Mouse (Mus musculus) frontal cortex, postnatal 14 days (tissue): ENCODE data around the gene Urb2.
A peak's percentile ranks its signal among the peaks of the same experiment; 100 is the strongest.
"Not testable (repeated sequence)": the region's sequence is repeated elsewhere in the genome, so short reads cannot be mapped to it uniquely, and the experiment has no call there.

Experiments used
- DNase-seq, 2 experiments: peaks; one replicate each; pipeline ENCODE4 v3.0.0; 2022; ENCODE audit warnings: low spot score in 2 of 2

Gene Urb2

GRCm38 (mm10) chr8:124014299-124014698, 7.0 kb upstream of the Urb2 start:
- DNase-seq: not testable (repeated sequence)

DNA sequence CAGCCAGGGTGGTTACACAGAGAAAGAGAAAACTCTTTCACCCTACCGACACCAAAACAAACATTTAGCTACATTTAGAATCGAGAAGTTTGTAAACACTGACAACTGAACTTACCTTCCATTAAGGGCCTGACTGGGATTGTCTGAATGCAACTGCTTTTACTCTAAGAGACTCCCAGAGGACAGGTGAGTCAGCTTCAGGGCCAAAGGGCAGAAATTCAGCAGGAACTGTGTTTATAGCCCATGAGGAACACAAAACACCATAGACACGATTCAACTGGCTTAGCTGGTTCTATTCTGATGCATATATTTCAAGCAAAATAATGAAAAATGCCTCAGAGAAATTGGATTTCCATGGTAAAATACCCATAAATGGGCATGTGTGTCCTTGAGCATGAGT, 6.6 kb upstream of the Urb2 start:
- DNase-seq: no peak

GRCm38 (mm10) chr8:124019782-124020181, 1.5 kb upstream of the Urb2 start:
- no peak for DNase-seq

GRCm38 (mm10) chr8:124020439-124021236, 670 bp upstream of the Urb2 start:
- peak in 1 of 2 experiments; percentile 9 for DNase-seq

DNA sequence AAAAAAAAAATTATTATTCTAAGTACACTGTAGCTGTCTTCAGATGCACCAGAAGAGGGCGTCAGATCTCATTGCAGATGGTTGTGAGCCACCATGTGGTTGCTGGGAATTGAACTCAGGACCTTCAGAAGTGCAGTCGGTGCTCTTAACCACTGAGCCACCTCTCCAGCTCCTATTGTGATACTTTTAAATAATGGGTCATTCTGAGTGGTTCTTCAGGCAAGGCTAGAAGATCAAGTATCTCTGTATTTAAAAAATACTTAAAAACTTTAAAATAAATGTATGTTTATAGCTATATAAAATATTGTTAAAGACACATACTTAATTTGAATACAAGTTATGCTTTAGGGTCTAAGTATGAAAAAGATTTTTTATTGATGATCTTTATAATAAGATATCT, 5.0 kb downstream of the Urb2 start:
- DNase-seq: not testable (repeated sequence)

- no peak for DNase-seq
Observed at GRCm38 (mm10) chr8:124027831-124028230, 6.5 kb downstream of the Urb2 start.

DNA sequence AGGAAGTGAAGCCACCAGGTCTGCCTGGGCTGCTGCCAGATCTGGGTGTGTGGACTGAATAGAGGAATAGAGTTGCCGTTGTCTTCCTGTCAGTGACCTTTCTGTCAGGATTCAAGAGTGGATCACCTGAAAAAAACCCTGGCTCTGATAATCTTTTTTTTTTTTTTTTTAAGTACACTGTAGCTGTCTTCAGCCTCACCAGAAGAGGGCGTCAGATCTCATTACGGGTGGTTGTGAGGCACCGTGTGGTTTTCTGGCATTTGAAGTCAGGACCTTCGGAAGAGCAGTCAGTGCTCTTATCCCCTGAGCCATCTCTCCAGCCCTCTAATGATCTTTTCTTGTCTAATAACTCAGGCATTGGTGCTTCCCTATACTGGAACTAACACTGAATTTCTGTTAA, 12.1 kb downstream of the Urb2 start:
- DNase-seq: no peak

- DNase-seq: no peak
Observed at GRCm38 (mm10) chr8:124038121-124038520, 16.8 kb downstream of the Urb2 start.

GRCm38 (mm10) chr8:124039351-124039750, 18.0 kb downstream of the Urb2 start:
- DNase-seq: no peak

DNA sequence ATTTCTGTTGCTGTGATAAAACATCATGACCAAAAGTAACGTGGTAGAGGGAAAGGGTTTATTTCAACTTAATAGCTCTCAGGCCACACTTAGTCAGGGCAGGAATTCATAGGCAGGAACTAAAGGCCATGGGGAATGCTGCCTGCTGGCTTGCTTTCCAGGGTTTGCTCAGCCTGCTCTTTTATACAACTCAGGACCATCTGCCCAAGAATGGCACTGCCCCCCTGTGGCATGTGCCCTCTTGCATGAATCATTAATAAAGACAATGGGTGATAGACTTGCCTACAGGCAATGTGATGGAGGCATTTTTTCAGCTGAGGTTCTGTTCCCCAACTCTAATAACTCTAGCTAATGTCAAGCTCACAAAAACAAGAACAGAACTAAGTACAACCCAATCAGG, 20.9 kb downstream of the Urb2 start:
- no peak for DNase-seq

GRCm38 (mm10) chr8:124044421-124044820, 23.1 kb downstream of the Urb2 start:
- DNase-seq: no peak

DNA sequence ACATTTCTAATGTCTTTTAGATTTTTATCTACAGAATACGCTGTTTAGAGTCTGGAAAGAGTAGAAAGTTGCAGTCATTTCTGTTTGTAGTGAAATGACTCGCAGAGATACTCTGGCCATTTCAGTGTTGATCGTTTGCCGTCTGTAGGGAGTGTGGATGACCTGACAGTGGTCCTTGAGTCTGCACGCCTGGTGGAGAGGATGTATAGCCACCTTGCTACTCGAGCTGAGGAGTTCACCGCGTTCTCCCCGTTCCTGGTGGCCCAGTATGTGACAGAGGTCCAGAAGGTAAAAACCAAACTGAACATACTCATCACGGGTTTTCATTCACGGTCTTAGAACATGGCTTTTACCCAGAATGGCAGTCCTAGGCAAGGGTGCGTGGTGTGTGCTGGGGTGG, 23.6 kb downstream of the Urb2 start:
- DNase-seq: no peak

DNA sequence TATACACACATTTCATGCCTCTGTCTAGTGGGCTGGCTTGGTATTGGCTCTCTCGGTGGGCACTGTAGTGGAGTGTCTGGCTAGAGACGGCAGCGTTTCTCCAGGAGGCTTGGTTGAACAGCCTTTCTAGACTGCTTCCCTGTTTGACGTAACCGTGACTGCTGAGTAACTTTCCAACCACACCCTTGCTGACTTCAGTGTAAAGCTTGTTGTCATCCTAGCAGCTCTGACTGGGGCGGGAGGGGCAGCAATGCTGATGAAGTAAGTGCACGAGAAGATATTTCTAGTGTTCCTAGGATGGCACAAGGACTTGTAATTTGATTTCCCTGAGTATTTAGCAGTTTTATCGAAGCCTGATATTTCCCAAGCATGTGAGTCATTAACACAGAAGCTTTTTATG, 24.5 kb downstream of the Urb2 start:
- no peak for DNase-seq

DNA sequence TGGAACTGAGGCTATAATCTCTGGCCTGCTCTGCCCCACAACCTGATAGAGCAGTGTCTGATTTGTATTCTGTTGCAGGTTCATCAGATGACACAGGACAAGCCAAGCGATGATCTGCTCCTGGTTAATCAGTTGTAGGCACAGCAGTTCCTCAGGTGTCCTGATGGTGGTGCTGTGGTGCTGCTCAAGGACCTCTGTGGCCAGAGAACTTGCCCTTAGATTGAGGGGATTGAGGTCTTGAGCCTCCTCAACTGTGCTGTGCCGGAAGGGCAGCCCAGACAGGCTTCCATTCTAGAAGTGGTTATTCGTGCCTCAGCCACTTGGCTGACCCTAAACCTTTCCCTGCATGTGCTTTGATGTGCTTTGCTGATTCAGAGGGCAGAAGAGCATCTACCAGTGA, 30.8 kb downstream of the Urb2 start:
- DNase-seq: peak; percentile 46 to 76

DNA sequence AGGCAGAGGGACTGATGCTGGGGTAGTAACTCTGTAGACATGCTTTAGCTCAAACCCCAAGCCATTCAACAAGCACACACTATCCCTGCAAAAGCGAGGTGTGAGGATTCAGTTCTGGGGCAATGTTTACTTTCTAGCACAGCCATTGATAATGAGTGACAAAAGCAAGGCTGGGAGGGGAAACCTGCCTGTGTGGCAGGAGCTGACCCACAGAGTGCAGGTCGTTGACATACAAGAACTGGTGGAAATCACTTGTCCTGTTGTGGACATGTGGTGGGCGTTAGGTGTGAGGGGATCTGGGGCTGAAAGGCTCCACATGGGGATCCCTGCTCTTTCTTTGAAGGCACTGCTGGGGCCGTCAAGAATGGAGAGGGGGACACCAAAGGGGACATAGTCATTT, 31.3 kb downstream of the Urb2 start:
- DNase-seq: no peak

DNA sequence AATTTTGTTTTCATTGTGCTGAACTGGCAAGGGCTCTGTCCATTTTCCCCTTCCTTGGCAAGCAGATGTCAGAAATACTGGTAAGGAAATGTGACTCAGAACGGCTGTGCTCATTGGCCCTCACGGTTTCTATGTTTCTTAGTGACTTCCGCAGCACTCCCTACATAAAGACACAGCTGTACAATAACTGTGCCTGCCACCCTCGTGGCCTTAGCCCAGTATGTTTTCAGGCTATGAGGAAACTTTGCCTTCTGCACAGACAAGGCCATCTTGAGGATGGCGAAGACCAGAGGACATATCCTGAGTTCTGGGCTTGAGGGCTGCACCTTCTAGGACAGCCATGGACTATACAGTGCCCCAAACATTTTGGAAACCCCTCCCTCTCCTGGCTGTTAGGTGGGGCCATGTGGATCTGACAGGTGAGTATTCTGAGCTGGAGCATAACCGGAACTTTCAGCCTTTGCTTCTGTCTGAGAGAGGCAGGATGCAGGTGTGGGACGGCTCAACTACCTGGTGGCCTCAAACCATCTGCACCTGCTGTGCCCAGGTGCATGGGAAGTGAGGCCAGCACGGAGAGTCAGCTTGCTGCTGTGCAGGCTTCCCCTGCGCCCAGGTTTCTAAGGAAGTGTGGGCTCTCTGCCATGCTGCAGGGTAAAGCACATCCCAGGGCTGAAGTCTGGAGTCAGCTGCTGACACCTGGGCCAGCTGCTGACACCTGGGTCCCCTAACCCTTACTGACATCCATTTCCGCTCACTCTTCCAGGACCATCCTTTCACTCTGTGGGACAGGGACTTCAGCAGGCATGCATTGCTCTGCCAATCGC, 35.7 kb downstream of the Urb2 start:
- no peak for DNase-seq

GRCm38 (mm10) chr8:124066325-124067058, 45.2 kb downstream of the Urb2 start:
- DNase-seq: no peak

- DNase-seq: no peak
Observed at GRCm38 (mm10) chr8:124067059-124067750, 45.9 kb downstream of the Urb2 start.

DNA sequence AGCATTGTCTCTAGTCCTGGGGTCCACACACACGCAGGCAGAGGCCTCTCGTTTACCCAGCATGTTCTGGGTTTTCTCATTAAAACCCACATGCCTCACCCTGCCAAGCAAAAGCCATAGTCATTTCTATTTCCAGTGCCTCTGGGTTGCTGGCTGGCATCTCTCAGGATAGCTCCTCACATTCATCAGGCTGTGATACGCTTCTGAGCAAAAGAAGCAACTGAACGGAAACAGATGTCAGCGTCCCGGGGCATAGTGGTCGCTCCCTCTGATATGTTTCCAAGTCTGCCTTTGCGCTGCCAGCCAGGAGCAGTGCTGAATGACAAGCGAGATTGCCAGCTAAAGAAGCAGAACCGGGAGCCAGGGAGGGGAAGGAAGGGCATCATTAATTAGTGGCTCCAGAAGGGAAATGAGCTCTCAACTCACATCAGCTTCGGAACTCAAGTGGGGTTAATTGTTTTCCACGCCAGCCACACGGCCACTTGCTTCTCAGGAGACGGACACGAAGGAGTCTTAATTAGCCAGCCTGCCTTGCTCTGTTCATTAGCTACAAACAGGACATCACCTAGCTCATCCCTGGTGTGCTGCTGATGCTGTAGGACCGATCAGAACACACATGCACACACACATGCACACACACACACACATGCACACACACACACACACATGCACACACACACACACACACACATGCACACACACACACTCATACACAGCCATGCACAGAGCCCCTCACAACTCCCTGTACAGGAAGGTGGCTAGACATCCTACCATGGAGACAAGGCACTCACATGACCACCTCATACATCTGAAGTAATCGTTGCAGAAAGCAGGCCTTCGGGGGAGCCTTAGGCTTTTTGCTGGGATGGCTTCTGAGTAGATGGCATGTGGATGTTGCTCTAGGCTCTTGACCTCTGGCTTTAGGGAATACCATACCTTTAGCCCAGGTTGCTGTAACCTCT, 49.3 kb downstream of the Urb2 start:
- DNase-seq: peak; percentile 34

- no peak for DNase-seq
Observed at GRCm38 (mm10) chr8:124075977-124076376, 54.7 kb downstream of the Urb2 start.

DNA sequence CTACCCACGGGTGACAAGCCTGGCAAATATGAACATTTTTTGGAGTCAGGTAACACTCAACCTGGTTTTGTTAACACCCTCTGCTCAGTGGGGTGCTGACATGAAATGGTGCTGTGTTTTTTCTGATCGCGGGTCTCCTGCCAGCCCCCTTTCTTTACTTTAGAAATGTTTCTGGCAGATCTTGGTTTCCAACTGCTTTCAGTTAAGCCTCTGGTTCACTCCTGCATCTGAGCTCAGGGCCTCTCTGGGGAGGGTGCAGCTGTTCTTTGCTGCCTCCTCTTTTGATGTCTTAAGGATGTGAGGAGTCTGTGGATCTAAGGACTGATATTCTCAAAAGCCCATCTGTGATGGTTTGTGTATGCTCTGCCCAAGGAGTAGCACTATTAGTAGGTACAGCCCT, 55.1 kb downstream of the Urb2 start:
- no peak for DNase-seq
